Mouse (Mus musculus) urinary bladder, postnatal 36 days (tissue): Measurements from ENCODE around the gene Adcy9.
A peak's percentile ranks its signal among the peaks of the same experiment; 100 is the strongest.
"Not testable (repeated sequence)": the region's sequence is repeated elsewhere in the genome, so short reads cannot be mapped to it uniquely, and the experiment has no call there.

Source experiments
- DNase-seq, 2 experiments: peaks; one replicate each; pipeline ENCODE4 v3.0.0; 2022; ENCODE audit warnings: low spot score in 2 of 2, mixed read lengths in 1 of 2

Gene Adcy9

GRCm38 (mm10) chr16:4272254-4272653, 148.0 kb downstream of the Adcy9 start:
- no peak for DNase-seq

- no peak for DNase-seq
Observed at GRCm38 (mm10) chr16:4270911-4271310, 149.4 kb downstream of the Adcy9 start.

GRCm38 (mm10) chr16:4267857-4268666, 152.2 kb downstream of the Adcy9 start:
- DNase-seq: peak; percentile 74 to 83

- DNase-seq: no peak
Observed at GRCm38 (mm10) chr16:4267453-4267852, 152.8 kb downstream of the Adcy9 start.

GRCm38 (mm10) chr16:4265351-4265750, 154.9 kb downstream of the Adcy9 start:
- no peak for DNase-seq

- DNase-seq: no peak
Observed at GRCm38 (mm10) chr16:4263486-4263885, 156.8 kb downstream of the Adcy9 start.

- DNase-seq: no peak
Observed at GRCm38 (mm10) chr16:4257546-4257945, 162.8 kb downstream of the Adcy9 start.

GRCm38 (mm10) chr16:4248791-4249190, 171.5 kb downstream of the Adcy9 start:
- DNase-seq: no peak

GRCm38 (mm10) chr16:4245241-4245640, 175.1 kb downstream of the Adcy9 start:
- not testable (repeated sequence) for DNase-seq
